Mouse (Mus musculus) cerebellum, adult 9-10 months (tissue): ENCODE measurements around the gene Gm45234.

Experiments
- DNase-seq: peaks from one replicate; pipeline ENCODE4 v3.0.0; 2022

Gm45234 gene

GRCm38 (mm10) chr6:124738511-124739023 lies 17.3 kb downstream of the Gm45234 start, which contains the start of gene Ptpn6:
Ptpn6 (minus strand) TSS chr6:124738714.
- peak; percentile 55 for DNase-seq

- no peak for DNase-seq
Observed at GRCm38 (mm10) chr6:124737040-124737439, 18.8 kb downstream of the Gm45234 start.

DNA sequence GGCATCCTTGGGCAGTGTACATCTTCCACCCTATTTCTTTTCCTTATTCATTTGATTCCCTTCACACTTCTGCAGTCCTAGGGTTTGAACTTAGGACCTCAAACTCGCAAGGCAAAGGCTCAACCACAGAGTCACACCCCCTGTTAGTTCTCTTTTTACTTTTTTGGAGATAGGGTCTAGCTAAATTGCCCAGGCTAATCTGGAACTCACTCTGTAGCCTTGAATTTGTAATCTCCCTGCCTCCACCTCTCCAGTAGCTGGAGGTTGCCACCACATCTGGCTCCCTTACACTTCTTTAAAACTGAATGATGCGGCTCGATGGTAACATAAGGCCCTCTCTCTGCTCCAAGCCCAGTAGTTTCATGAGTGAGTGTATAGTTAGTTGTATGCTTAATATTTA lies 21.4 kb downstream of the Gm45234 start:
- DNase-seq: no peak

- no peak for DNase-seq
Observed at GRCm38 (mm10) chr6:124732476-124733370, 23.1 kb downstream of the Gm45234 start.

DNA sequence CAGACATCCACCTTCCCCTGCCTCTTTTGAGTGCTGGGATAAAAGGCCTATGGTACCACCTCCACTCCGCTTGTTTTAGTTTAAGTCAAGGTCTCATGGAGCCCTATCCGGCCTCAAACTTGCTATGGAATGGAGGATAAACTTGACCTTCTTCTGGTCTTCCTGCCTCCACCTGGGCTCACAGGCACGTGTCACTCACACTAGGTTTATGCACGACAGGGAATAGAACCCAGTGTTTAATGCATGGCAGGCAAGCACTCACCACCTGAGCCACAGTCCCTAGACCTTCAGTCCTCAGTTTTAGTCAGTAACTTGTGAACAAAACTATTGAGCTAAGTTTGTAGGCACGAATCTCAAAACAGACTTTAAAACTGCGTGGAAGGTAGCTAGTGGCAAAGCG lies 24.8 kb downstream of the Gm45234 start:
- DNase-seq: no peak

GRCm38 (mm10) chr6:124729850-124730705 lies 25.7 kb downstream of the Gm45234 start:
- DNase-seq: no peak

DNA sequence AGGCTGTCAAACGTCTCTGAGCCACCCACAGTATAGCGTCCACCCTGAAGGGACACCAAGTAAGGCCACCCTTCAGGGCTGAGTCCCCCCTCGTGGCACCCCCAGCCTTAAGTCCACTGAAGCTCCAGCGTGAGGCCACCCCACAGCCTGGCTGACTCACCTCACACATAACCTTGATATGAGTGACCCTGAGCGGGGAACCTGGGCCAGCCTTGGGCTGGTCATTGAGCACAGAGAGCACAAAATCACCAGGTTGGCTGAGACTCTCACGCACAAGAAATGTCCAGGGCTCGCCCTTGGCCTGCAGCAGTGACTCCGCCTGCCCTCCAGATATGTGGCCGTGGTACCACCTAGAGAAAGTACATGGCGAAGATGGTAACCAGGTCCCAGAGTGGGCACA lies 27.2 kb downstream of the Gm45234 start:
- no peak for DNase-seq

DNA sequence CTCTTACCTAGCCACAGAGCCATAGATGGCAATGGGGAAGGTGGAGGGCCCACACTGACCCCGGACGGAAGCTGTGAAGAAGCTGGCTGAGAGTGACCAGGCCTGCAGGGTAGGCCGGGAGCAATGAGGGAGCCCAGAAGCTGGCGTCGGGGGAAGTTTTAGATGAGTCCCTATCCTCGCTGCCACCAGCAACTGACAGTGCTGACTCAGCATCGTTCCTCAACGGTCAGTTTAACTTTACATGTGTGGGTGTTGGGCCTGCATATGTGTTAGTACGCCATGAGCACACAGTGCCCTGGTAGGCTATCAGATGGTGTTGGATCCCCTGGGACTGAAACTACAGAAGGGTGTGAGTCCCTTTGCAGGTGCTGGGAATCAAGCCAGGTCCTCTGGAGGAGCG lies 31.3 kb downstream of the Gm45234 start:
- no peak for DNase-seq

GRCm38 (mm10) chr6:124723541-124723940 lies 32.3 kb downstream of the Gm45234 start:
- no peak for DNase-seq

DNA sequence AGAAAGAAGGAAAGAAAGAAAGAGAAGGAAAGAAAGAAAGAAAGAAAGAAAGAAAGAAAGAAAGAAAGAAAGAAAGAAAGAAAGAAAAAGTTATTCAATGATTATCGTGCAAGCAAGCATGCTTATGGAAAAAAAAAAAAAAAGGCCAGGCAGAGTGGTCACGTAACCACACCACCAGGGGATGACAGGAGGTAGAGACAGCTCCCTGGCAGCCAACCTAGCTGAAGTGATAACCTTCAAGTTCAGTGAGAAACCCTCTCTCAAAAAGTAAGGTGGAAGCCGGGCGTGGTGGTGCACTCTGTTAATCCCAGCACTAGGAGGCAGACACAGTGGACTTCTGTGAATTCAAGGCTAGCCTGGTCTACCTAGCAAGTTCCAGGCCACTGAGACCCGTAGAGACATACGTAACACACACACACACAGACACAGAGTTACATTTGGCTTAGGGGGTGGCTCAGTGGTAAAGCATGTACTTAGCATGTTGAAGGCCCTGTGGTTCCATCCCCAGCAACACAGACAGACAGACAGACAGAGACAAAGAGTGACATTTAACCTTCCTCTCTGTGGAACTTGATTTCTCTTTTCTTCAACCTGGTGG lies 32.8 kb downstream of the Gm45234 start:
- no peak for DNase-seq

DNA sequence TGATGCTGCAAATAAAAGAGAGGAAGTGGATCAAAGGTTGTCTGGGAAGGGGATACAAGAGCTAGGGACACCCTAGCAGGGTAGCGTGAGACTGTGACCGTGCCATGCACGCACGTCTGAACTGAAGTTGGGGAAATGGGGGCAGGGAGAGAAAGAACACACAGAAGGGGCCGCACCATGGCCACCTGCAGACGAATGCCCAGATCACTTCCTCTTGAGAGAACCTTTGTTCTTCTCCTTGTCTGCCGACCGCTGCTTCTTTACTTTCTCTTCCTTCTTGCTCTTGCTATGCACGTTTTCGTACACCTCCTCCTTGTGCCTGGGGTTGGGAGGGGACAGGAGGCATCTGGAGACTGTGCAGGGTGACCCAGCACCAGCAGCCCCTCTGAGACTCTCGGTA lies 34.9 kb downstream of the Gm45234 start:
- DNase-seq: no peak

DNA sequence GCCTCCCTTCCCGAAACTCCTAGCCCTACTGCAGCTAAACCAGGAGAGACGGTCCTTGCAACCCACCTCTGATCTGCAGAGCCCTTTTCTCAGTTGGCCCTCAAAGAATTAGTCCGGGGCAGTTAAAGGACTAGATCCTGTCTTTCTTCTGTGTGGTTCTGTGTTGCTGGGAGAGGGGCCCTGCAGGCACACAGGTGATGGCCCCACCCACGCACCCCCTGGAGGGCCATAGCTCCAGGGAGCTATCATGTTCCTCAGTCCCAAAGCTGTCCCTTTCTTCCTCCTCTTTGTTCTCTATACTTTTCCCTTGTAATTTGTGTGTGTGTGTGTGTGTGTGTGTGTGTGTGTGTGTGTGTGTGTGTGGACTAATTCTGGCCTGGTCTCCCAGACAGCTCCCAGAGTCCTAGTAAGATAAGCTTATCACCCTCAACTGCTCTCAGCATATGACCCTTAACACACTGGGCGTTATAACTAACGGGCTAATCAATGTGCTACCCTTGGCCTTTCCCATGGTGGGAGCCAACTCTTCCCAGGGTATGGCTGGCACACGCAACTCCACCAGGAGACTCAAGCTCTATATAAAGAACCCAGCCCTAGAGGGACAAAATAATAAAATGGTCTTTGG lies 36.4 kb downstream of the Gm45234 start:
- DNase-seq: no peak

DNA sequence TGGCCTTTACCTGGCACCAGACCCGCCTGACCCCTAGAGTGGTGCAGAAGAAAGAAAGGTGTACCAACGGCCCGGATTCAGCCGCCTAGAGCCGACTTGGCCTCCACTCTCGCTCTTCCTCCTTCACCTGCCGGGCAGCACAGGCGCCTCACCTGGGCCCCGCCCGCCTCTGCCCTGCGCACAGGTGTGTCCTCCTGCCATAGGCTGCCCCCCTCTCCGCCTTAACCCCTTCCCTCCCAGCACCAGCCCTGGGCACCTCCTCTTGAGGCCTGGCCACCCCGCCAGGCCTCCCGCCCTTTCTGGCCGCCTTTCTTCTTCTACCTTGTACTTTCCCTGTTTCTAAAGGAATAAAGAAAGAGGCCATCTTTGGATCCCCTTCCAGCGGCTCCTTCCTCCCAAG lies 37.1 kb downstream of the Gm45234 start:
- no peak for DNase-seq

- DNase-seq: no peak
Observed at GRCm38 (mm10) chr6:124717968-124718367, 37.9 kb downstream of the Gm45234 start.

GRCm38 (mm10) chr6:124716864-124717490 lies 38.8 kb downstream of the Gm45234 start:
- no peak for DNase-seq

DNA sequence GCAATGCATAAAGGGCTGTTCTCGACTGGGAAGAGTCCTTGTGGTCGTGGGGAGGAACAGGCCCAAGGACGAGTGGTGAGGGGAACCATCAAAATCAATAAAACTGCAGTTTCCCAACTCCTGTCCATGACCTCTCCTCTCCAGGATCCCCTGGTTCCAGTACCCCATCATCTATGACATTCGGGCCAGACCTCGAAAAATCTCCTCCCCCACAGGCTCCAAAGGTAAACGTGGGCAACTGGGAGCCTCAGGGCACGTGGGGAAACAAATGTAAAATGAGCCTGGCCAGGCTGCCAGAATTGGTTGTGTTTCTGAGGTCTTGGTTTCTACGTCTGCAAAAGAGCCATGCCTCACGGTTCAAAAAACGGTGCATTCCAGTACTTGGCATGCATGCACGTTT lies 42.9 kb downstream of the Gm45234 start:
- DNase-seq: no peak

DNA sequence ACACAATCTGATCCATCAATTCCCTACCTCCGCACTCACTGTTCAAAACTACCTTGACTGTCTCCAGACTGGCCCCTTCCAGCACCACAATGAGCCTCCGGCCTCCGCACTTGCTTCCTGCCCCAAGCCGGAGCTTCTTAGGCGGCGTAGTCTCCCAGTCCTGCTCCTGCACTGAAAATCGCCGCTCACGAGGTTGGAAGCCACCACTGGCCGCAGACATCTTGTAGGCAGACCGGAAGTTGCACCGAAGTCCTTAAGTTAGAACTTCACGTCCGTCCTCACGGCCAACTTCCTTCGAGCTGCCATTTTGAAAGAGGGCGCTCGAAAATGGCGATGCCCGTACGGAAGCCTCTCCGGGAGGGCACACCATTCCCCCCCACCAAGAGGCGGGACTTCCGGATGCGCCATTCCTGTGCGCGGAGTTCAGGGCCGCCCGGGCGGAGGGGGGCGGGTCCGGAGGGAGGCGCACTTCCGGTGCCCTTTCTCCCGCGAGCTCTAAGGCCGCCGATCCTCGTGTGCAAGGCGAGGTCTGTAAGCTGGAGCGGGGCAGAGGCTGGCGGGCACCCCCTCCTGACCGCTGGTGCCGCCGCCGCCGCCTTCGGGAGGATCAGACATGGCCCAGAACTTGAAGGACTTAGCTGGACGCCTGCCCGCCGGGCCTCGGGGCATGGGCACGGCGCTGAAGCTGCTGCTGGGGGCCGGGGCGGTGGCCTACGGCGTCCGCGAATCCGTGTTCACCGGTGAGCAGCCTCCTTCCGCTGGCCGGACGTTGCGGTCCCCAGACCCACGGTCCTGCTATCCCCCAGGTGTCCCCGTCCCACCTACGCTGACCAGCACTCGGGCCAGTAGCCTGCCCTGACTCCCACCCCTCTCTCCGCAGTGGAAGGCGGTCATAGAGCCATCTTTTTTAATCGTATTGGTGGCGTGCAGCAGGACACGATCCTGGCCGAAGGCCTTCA lies 43.7 kb downstream of the Gm45234 start, which contains the start of the genes Emg1 and Phb2:
Gene Emg1 (minus strand): TSS at position 355 of the 959 bp plus-strand sequence.
Gene Phb2 (plus strand): TSS at position 513 of the 959 bp plus-strand sequence.
- peak; percentile 96 for DNase-seq

DNA sequence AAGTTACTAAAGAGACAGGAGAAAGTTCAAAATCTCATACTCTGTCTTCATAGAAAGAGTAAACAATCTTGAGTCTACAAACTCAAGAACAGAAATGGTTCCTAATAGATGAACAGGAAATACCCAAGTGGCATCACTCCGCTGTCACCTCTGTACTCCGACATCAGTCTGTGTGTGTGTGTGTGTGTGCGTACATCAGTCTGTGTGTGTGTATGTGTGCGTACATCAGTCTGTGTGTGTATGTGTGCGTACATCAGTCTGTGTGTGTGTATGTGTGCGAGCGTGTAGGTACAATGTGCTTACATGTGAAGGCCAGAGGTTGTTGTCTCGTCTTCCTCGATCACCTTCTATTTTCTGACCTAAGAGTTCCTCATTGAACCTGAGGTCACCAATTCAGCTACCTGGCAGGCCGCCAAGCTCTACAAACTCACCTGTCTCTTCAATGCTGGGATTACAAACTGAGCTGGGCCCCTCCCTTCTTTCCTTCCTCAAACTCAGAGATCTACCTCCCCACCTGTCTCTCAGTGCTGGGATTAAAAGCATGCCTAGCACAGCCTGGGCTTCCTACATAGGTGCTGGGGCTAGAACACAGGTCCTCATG lies 47.4 kb downstream of the Gm45234 start:
- no peak for DNase-seq

DNA sequence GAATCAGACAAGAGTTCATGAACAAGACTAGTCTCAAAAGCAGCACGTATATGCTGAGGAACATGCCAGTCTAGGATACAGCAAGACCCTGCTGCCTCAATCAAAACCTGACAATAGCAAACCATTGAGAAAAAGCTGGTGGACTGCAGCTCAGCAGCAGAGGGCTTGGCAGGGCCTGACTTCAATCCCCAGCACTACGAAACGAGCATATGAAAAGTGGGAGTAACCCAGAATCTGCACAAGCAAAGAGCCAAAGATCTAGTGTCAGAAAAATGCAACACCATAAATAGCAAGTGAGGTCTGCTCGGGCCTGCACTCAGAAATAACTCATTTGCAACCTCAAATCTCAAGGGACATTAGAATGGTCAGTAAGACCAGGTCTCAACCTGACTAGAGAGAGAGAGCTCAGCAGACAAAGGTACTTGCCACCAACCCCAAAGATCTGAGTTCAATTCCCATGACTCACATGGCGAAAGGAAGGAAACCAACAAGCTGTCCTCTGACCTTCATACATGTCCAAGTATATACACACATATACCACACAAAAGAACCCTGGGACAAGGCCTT lies 49.7 kb downstream of the Gm45234 start:
- no peak for DNase-seq

DNA sequence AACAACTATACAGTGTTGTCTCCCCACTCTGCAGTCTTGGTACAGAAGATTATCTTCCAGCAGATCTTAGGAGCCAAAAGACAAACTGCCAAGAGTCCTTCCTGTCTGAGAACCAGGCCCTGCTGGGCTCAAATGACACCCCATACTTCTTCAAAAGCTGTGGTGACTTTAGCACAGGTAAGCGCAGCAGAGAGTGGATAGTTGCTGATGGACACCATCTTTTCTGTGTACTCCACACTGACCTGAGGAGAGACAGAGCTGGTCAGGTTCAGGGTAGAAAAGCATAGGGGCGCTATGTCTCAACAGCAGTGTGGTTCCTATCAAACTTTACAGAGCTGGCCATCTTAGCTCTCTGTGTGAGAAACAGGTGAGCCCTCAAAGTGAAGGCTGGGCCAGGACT lies 51.4 kb downstream of the Gm45234 start:
- no peak for DNase-seq
